Mouse (Mus musculus) megakaryocyte-erythroid progenitor cell, adult 5 weeks (primary cell): ENCODE measurements around the gene Stt3b. TPM values are rescaled to one million over a fixed set of nuclear protein-coding genes. Genes with fewer than 3 reads are reported as not detected.

ENCODE experiments used
- polyA plus RNA-seq: library from polyadenylated mRNA; stranded (reverse); fragments of >175 nt; gene quantifications from 2 replicates; pipeline ENCODE4 v1.2.3, GENCODE M21; 2012

Gene Stt3b
- 43.6 and 45.7 TPM in 2 replicates for polyA plus RNA-seq

GRCm38 (mm10) chr9:115310346-115311222 lies at the start of gene Stt3b:
Gene Stt3b, minus strand, starts transcription at chr9:115310421.

